Mouse (Mus musculus) left cerebral cortex, adult 11 months (tissue): ENCODE measurements around the gene Emg1.
"Not testable (repeated sequence)": the region's sequence is repeated elsewhere in the genome, so short reads cannot be mapped to it uniquely, and the experiment has no call there.

Experiments used
- DNase-seq: peaks from one replicate; pipeline ENCODE4 v3.0.0; 2022; ENCODE audit warnings: low spot score

Gene Emg1

GRCm38 (mm10) chr6:124682291-124682690, 29.7 kb downstream of the Emg1 start:
- DNase-seq = not testable (repeated sequence)

- no peak for DNase-seq
Measured at GRCm38 (mm10) chr6:124679486-124679885, 32.5 kb downstream of the Emg1 start.

- DNase-seq = no peak
Measured at GRCm38 (mm10) chr6:124678769-124679168, 33.2 kb downstream of the Emg1 start.

GRCm38 (mm10) chr6:124676171-124676570, 35.8 kb downstream of the Emg1 start:
- DNase-seq = no peak

GRCm38 (mm10) chr6:124674591-124674990, 37.4 kb downstream of the Emg1 start:
- DNase-seq = no peak

- DNase-seq = no peak
Measured at GRCm38 (mm10) chr6:124673619-124674018, 38.4 kb downstream of the Emg1 start.

GRCm38 (mm10) chr6:124672100-124672499, 39.9 kb downstream of the Emg1 start:
- no peak for DNase-seq

GRCm38 (mm10) chr6:124670281-124670900, 41.6 kb downstream of the Emg1 start:
- no peak for DNase-seq

GRCm38 (mm10) chr6:124669234-124669859, 42.6 kb downstream of the Emg1 start:
- no peak for DNase-seq

- DNase-seq = no peak
Measured at GRCm38 (mm10) chr6:124665011-124665410, 47.0 kb downstream of the Emg1 start.

GRCm38 (mm10) chr6:124664256-124664655, 47.7 kb downstream of the Emg1 start:
- DNase-seq = no peak

- no peak for DNase-seq
Measured at GRCm38 (mm10) chr6:124663424-124663795, 48.6 kb downstream of the Emg1 start.

GRCm38 (mm10) chr6:124662477-124663423, 49.2 kb downstream of the Emg1 start, which contains the start of gene Lpcat3:
TSS of gene Lpcat3 (plus strand) at chr6:124663027.
- DNase-seq = peak; percentile 96

GRCm38 (mm10) chr6:124661995-124662394, 50.0 kb downstream of the Emg1 start:
- no peak for DNase-seq

GRCm38 (mm10) chr6:124661156-124661806, 50.7 kb downstream of the Emg1 start:
- no peak for DNase-seq

GRCm38 (mm10) chr6:124658067-124658466, 53.9 kb downstream of the Emg1 start:
- DNase-seq = no peak

- DNase-seq = no peak
Measured at GRCm38 (mm10) chr6:124655893-124656292, 56.1 kb downstream of the Emg1 start.
